Mouse (Mus musculus): ENCODE results near the gene Epn2.

- TF ChIP-seq CTCF (IDR thresholded peaks at IDR 0.05; ENCODE audit: low read depth): no peak
- TF ChIP-seq EP300 (IDR thresholded peaks at IDR 0.05; ENCODE audit: low read depth): no peak
Measured at GRCm38 (mm10) chr11:61619356-61619755, 39.9 kb upstream of the Epn2 start.
